Mouse (Mus musculus) hindbrain, embryonic 14.5 days (tissue): ENCODE measurements around the gene Plpp7. TPM values are rescaled to one million over a fixed set of nuclear protein-coding genes. Genes with fewer than 3 reads are reported as not detected.

ENCODE experiments used
- ATAC-seq: fragments of 200-750 bp; cut with Nextera tagmentation; 2 replicates; pipeline ENCODE4 v1.8.0; 2017; ENCODE audit warnings: moderate number of reproducible peaks, mild to moderate bottlenecking, moderate TSS enrichment, moderate library complexity; ENCODE audit not compliant: low FRiP score
- DNase-seq: peaks from one replicate; pipeline ENCODE4 v3.0.0-alpha.2; 2015; ENCODE audit warnings: low spot score
- H3K27ac ChIP-seq: fragments of 300-500 bp; sonication (generic); 2 replicates; pipeline ENCODE4 v1.5.1; 2014; ENCODE audit warnings: mild to moderate bottlenecking, moderate library complexity
- H3K27me3 ChIP-seq: fragments of 300-500 bp; sonication (generic); 2 replicates; pipeline ENCODE4 v1.6.1; 2014; ENCODE audit warnings: mild to moderate bottlenecking, low read length, mixed read lengths; ENCODE audit not compliant: control insufficient read depth, insufficient read depth
- H3K36me3 ChIP-seq: fragments of 300-500 bp; sonication (generic); replicated peaks from 2 replicates; pipeline ENCODE4 v1.6.1; 2014; ENCODE audit not compliant: control insufficient read depth, insufficient read depth
- H3K4me1 ChIP-seq: fragments of 300-500 bp; sonication (generic); replicated peaks from 2 replicates; pipeline ENCODE4 v1.6.1; 2014; ENCODE audit warnings: antibody characterized with exemption, low read length, mixed read lengths; ENCODE audit not compliant: control insufficient read depth, insufficient read depth
- H3K4me2 ChIP-seq: fragments of 300-500 bp; sonication (generic); replicated peaks from 2 replicates; pipeline ENCODE4 v1.6.1; 2014; ENCODE audit warnings: mild to moderate bottlenecking, moderate library complexity
- H3K4me3 ChIP-seq: fragments of 300-500 bp; sonication (generic); replicated peaks from 2 replicates; pipeline ENCODE4 v1.5.1; 2014; ENCODE audit warnings: mild to moderate bottlenecking, low read length
- H3K9ac ChIP-seq: fragments of 300-500 bp; sonication (generic); 2 replicates; pipeline ENCODE4 v1.6.1; 2014
- H3K9me3 ChIP-seq: fragments of 300-500 bp; sonication (generic); 2 replicates; pipeline ENCODE4 v1.6.1; 2016; ENCODE audit warnings: low read length; ENCODE audit not compliant: control insufficient read depth
- WGBS: fragments of 180-500 bp; shearing (Covaris S2); extraction: QIAGEN DNeasy Blood & Tissue Kit; methylation state at CpG from one replicate; pipeline ENCODE4 v1.1.7; 2014; 5-methylcytosine and 5-hydroxymethylcytosine counted together
- polyA plus RNA-seq: library from polyadenylated mRNA; unstranded; fragments of >200 nt; fragmentation: Nextera tagmentation; extraction: Ambion mirVana; gene quantifications from 2 replicates; pipeline ENCODE4 v1.2.1, GENCODE M21; 2014

The Plpp7 gene
- polyA plus RNA-seq, 1 experiment from 2014 or later, result 22.4 TPM

- Histone ChIP-seq H3K9me3 (no peaks in the 10 kb centered on the region), H3K4me2 (no peak overlapping the region)
- WGBS, result 83% methylated on average over 5 of the region's 5 CpGs
Observed at GRCm38 (mm10) chr2:32065371-32065791, 29.9 kb upstream of the Plpp7 start.

GRCm38 (mm10) chr2:32066005-32066404 lies 29.3 kb upstream of the Plpp7 start:
- no peak overlapping the region for H3K9ac ChIP-seq
- H3K4me1 ChIP-seq, result no peaks in the 10 kb centered on the region
- H3K4me2 ChIP-seq, result no peak overlapping the region
- no peak overlapping the region for H3K4me3 ChIP-seq
- no peak for ATAC-seq
- no peak for DNase-seq
- no peaks in the 10 kb centered on the region for H3K27me3 ChIP-seq
- 83% methylated on average over 4 of the region's 4 CpGs for WGBS
- H3K9me3 ChIP-seq, result no peaks in the 10 kb centered on the region
- no peak overlapping the region for H3K27ac ChIP-seq
- H3K36me3 ChIP-seq, result no peaks in the 10 kb centered on the region

More at GRCm38 (mm10) chr2:32065371-32065791, 29.9 kb upstream of the Plpp7 start:
- Histone ChIP-seq H3K4me1 (no peaks in the 10 kb centered on the region), H3K27me3 (no peaks in the 10 kb centered on the region), H3K36me3 (no peaks in the 10 kb centered on the region), H3K4me3 (no peak overlapping the region), H3K9ac (no peak overlapping the region), H3K27ac (no peak overlapping the region)
- ATAC-seq (no peak), DNase-seq (no peak)

GRCm38 (mm10) chr2:32068811-32069607 lies 26.3 kb upstream of the Plpp7 start:
- no peaks in the 10 kb centered on the region for H3K9me3 ChIP-seq
- DNase-seq, result no peak
- 55% methylated on average over 31 of the region's 31 CpGs for WGBS

GRCm38 (mm10) chr2:32070747-32071146 lies 24.6 kb upstream of the Plpp7 start:
- H3K4me1 ChIP-seq, result no peaks in the 10 kb centered on the region
- 91% methylated on average over 10 of the region's 10 CpGs for WGBS
- H3K27me3 ChIP-seq, result no peaks in the 10 kb centered on the region
- H3K36me3 ChIP-seq, result no peaks in the 10 kb centered on the region
- ATAC-seq, result no peak
- no peak overlapping the region for H3K27ac ChIP-seq
- no peak overlapping the region for H3K4me3 ChIP-seq
- DNase-seq, result no peak
- H3K9me3 ChIP-seq, result no peaks in the 10 kb centered on the region
- H3K4me2 ChIP-seq, result no peak overlapping the region
- no peak overlapping the region for H3K9ac ChIP-seq

More at GRCm38 (mm10) chr2:32068811-32069607, 26.3 kb upstream of the Plpp7 start:
- no peak overlapping the region for H3K27ac ChIP-seq
- no peaks in the 10 kb centered on the region for H3K27me3 ChIP-seq
- no peak overlapping the region for H3K9ac ChIP-seq
- no peak overlapping the region for H3K4me2 ChIP-seq
- H3K4me1 ChIP-seq, result no peaks in the 10 kb centered on the region
- no peak overlapping the region for H3K4me3 ChIP-seq
- no peak for ATAC-seq
- H3K36me3 ChIP-seq, result no peaks in the 10 kb centered on the region

GRCm38 (mm10) chr2:32074404-32074803 lies 20.9 kb upstream of the Plpp7 start:
- Histone ChIP-seq H3K9ac (no peak overlapping the region), H3K4me1 (no peaks in the 10 kb centered on the region), H3K4me2 (no peak overlapping the region), H3K9me3 (no peaks in the 10 kb centered on the region), H3K27ac (no peak overlapping the region), H3K36me3 (no peaks in the 10 kb centered on the region), H3K4me3 (no peak overlapping the region), H3K27me3 (no peaks in the 10 kb centered on the region)
- ATAC-seq, result no peak
- WGBS, result 81% methylated on average over 8 of the region's 8 CpGs
- DNase-seq, result no peak

- Histone ChIP-seq H3K4me2 (no peak overlapping the region), H3K9ac (no peak overlapping the region), H3K4me1 (no peaks in the 10 kb centered on the region), H3K27ac (no peak overlapping the region), H3K36me3 (no peaks in the 10 kb centered on the region), H3K27me3 (no peaks in the 10 kb centered on the region), H3K9me3 (no peaks in the 10 kb centered on the region), H3K4me3 (no peak overlapping the region)
- DNase-seq (no peak), ATAC-seq (no peak)
- 53% methylated on average over 7 of the region's 7 CpGs for WGBS
Observed at GRCm38 (mm10) chr2:32075368-32075767, 20.0 kb upstream of the Plpp7 start.

GRCm38 (mm10) chr2:32077744-32078143 lies 17.6 kb upstream of the Plpp7 start:
- Histone ChIP-seq H3K9ac (no peak overlapping the region), H3K27ac (no peak overlapping the region), H3K4me3 (no peak overlapping the region), H3K36me3 (no peaks in the 10 kb centered on the region), H3K4me2 (no peak overlapping the region), H3K27me3 (peaks cover 15% of the 10 kb centered on the region), H3K4me1 (peaks cover 4% of the 10 kb centered on the region; the same call in 1 of the 2 replicates), H3K9me3 (no peaks in the 10 kb centered on the region)
- no peak for DNase-seq
- ATAC-seq, result no peak
- 89% methylated on average over 10 of the region's 10 CpGs for WGBS

GRCm38 (mm10) chr2:32078522-32078921 lies 16.8 kb upstream of the Plpp7 start:
- H3K4me3 ChIP-seq, result no peak overlapping the region

GRCm38 (mm10) chr2:32079191-32079725 lies 16.1 kb upstream of the Plpp7 start:
- Histone ChIP-seq H3K9ac (no peak overlapping the region), H3K27ac (no peak overlapping the region), H3K4me1 (peaks cover 19% of the 10 kb centered on the region), H3K27me3 (peaks cover 30% of the 10 kb centered on the region), H3K4me2 (no peak overlapping the region), H3K4me3 (no peak overlapping the region), H3K9me3 (no peaks in the 10 kb centered on the region), H3K36me3 (no peaks in the 10 kb centered on the region)
- DNase-seq, result no peak
- 90% methylated on average over 14 of the region's 14 CpGs for whole genome bisulfite sequencing
- ATAC-seq, result no peak

More at GRCm38 (mm10) chr2:32078522-32078921, 16.8 kb upstream of the Plpp7 start:
- ATAC-seq (no peak), DNase-seq (no peak)
- Histone ChIP-seq H3K9ac (no peak overlapping the region), H3K27me3 (peaks cover 23% of the 10 kb centered on the region), H3K27ac (no peak overlapping the region), H3K4me2 (no peak overlapping the region), H3K4me1 (peaks cover 11% of the 10 kb centered on the region), H3K36me3 (no peaks in the 10 kb centered on the region), H3K9me3 (no peaks in the 10 kb centered on the region)
- 61% methylated on average over 8 of the region's 8 CpGs for WGBS
